Mouse (Mus musculus): ENCODE measurements around the gene Atf2.

GRCm38 (mm10) chr2:73768669-73769068 is 123.8 kb downstream of the Atf2 start:
- no peak for TF ChIP-seq CTCF (IDR thresholded peaks at IDR 0.05; ENCODE audit: low read depth)
- TF ChIP-seq EP300 (IDR thresholded peaks at IDR 0.05; ENCODE audit: low read depth) = no peak
